Mouse (Mus musculus) CD4-positive, CD25-positive, alpha-beta regulatory T cell, adult 9 weeks (primary cell): ENCODE results near the gene Zfp988. TPM values are rescaled to one million over a fixed set of nuclear protein-coding genes. Genes with fewer than 3 reads are reported as not detected.

ENCODE experiments used
- polyA plus RNA-seq: library from polyadenylated mRNA; unstranded; fragments of 100-300 nt; shearing (Covaris generic); gene quantifications from one replicate; pipeline ENCODE4 v1.2.1, GENCODE M21; 2017

Gene Zfp988
- 0.61 TPM for polyA plus RNA-seq

DNA sequence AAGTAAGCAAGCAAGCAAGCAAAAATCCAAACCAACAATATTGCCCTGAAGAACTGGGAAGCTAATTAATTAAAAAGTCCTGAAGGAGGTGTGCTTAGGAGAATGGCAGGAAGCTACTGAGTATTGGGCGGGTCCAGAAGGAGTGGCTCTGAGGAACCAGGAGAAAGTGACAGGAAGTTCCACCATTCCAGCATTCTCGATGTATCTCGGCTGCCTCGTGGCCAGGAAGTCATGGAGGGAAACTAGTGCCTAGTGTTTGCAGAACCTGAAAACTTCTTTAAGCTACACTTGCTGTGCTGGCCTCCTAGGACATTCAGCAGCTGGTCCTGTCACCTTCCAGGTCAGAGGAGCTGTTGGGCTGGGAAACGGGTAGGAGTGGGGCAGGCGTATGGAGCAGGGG is at the start of gene Zfp988:
TSS of gene Zfp988 (plus strand) at position 239 of the 400 bp plus-strand sequence.

DNA sequence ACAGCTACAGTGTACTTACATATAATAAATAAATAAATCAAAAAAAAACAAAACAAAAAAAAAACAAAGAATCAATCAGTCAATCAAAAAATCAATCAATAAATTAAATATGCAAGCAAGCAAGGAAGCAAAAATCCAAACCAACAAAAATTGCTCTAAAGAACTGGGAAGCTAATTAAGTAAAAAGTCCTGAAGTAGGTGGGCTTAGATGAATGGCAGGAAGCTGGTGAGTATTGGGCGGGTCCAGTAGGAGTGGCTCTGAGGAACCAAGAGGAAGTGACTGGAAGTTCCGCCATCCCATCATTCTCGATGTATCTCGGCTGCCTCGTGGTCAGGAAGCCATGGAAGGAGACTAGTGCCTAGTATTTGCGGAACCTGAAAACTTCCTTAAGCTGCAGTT is 55.5 kb downstream of the Zfp988 start, which contains the start of gene Zfp978:
TSS of gene Zfp978 (plus strand) at position 301 of the 400 bp plus-strand sequence.

Other genes starting within 250 kb of the Zfp988 start
- 8.2 TPM for gene Zfp991, start 173.6 kb upstream of the Zfp988 start, polyA plus RNA-seq
- not detected for gene Zfp978, start 55.6 kb downstream of the Zfp988 start, polyA plus RNA-seq
- gene Zfp982, start 186.7 kb downstream of the Zfp988 start, polyA plus RNA-seq: 1.2 TPM
- 0.38 TPM for gene Gm16503, start 234.5 kb downstream of the Zfp988 start, polyA plus RNA-seq
- gene Zfp985, start 247.6 kb downstream of the Zfp988 start, polyA plus RNA-seq: 1.2 TPM